Mouse (Mus musculus) stomach, embryonic 15.5 days (tissue): ENCODE measurements around the gene Upk2. TPM values are rescaled to one million over a fixed set of nuclear protein-coding genes. Genes with fewer than 3 reads are reported as not detected.

Experiments used
- ATAC-seq: fragments of 200-750 bp; cut with Nextera tagmentation; 2 replicates; pipeline ENCODE4 v1.8.0; 2017; ENCODE audit warnings: low read depth, moderate number of reproducible peaks, moderate TSS enrichment; ENCODE audit not compliant: insufficient read depth, low FRiP score
- H3K27ac ChIP-seq: fragments of 300-500 bp; sonication (generic); 2 replicates; pipeline ENCODE4 v1.5.1; 2015; ENCODE audit warnings: mild to moderate bottlenecking, inconsistent platforms
- H3K27me3 ChIP-seq: fragments of 300-500 bp; sonication (generic); replicated peaks from 2 replicates; pipeline ENCODE4 v1.6.1; 2015; ENCODE audit warnings: inconsistent platforms
- H3K36me3 ChIP-seq: fragments of 300-500 bp; sonication (generic); 2 replicates; pipeline ENCODE4 v1.6.1; 2015; ENCODE audit warnings: inconsistent platforms
- H3K4me1 ChIP-seq: fragments of 300-500 bp; sonication (generic); 2 replicates; pipeline ENCODE4 v1.6.1; 2015; ENCODE audit warnings: inconsistent platforms
- H3K4me2 ChIP-seq: fragments of 300-500 bp; sonication (generic); 2 replicates; pipeline ENCODE4 v1.6.1; 2015; ENCODE audit warnings: mild to moderate bottlenecking, inconsistent platforms
- H3K4me3 ChIP-seq: fragments of 300-500 bp; sonication (generic); replicated peaks from 2 replicates; pipeline ENCODE4 v1.5.1; 2015; ENCODE audit warnings: inconsistent platforms
- H3K9ac ChIP-seq: fragments of 300-500 bp; sonication (generic); 2 replicates; pipeline ENCODE4 v1.6.1; 2015; ENCODE audit warnings: inconsistent platforms
- H3K9me3 ChIP-seq: fragments of 300-500 bp; sonication (generic); 2 replicates; pipeline ENCODE4 v1.6.1; 2016; ENCODE audit warnings: inconsistent platforms
- WGBS: fragments of 180-500 bp; shearing (Covaris S2); methylation state at CpG from one replicate; pipeline ENCODE4 v1.1.7; 2015; 5-methylcytosine and 5-hydroxymethylcytosine counted together
- polyA plus RNA-seq: library from polyadenylated mRNA; unstranded; fragments of >200 nt; fragmentation: Nextera tagmentation; extraction: Ambion mirVana; gene quantifications from 2 replicates; pipeline ENCODE4 v1.2.1, GENCODE M21; 2015

The Upk2 gene
- polyA plus RNA-seq, 1 experiment from 2014 or later: 26.2 TPM

- no peak overlapping the region for H3K9ac ChIP-seq
- no peaks in the 10 kb centered on the region; the same call in 1 of the 2 replicates for H3K36me3 ChIP-seq
- ATAC-seq: no peak
- peak overlapping the region; percentile 62 for H3K27ac ChIP-seq
- peak overlapping the region; percentile 11; the same call in 1 of the 2 replicates for H3K4me2 ChIP-seq
- no peak overlapping the region for H3K4me3 ChIP-seq
- WGBS: 35% methylated on average over 9 of the region's 9 CpGs
- peaks cover 95% of the 10 kb centered on the region for H3K4me1 ChIP-seq
- no peaks in the 10 kb centered on the region for H3K27me3 ChIP-seq
- H3K9me3 ChIP-seq: no peaks in the 10 kb centered on the region
These were observed 40.4 kb upstream of the Upk2 start for GRCm38 (mm10) chr9:44494863-44495809.

- WGBS: 25% methylated on average over 11 of the region's 11 CpGs
- H3K4me1 ChIP-seq: peaks cover 95% of the 10 kb centered on the region
These were observed 39.6 kb upstream of the Upk2 start for GRCm38 (mm10) chr9:44494261-44494862.

GRCm38 (mm10) chr9:44492631-44493461 is 38.1 kb upstream of the Upk2 start:
- no peak overlapping the region for H3K9ac ChIP-seq
- 69% methylated on average over 17 of the region's 17 CpGs for WGBS

More at GRCm38 (mm10) chr9:44494261-44494862, 39.6 kb upstream of the Upk2 start:
- no peak for ATAC-seq
- Histone ChIP-seq H3K36me3 (no peaks in the 10 kb centered on the region; the same call in 1 of the 2 replicates), H3K27ac (peak overlapping the region; percentile 62), H3K9me3 (no peaks in the 10 kb centered on the region), H3K4me2 (peak overlapping the region; percentile 11; the same call in 1 of the 2 replicates), H3K4me3 (no peak overlapping the region), H3K27me3 (no peaks in the 10 kb centered on the region), H3K9ac (no peak overlapping the region)

GRCm38 (mm10) chr9:44491351-44491750 is 36.6 kb upstream of the Upk2 start:
- H3K9ac ChIP-seq: no peak overlapping the region
- H3K4me1 ChIP-seq: peaks cover 98% of the 10 kb centered on the region

More at GRCm38 (mm10) chr9:44492631-44493461, 38.1 kb upstream of the Upk2 start:
- Histone ChIP-seq H3K36me3 (no peaks in the 10 kb centered on the region; the same call in 1 of the 2 replicates), H3K27me3 (no peaks in the 10 kb centered on the region), H3K4me1 (peaks cover 98% of the 10 kb centered on the region), H3K4me2 (peak overlapping the region; percentile 8; the same call in 1 of the 2 replicates), H3K9me3 (no peaks in the 10 kb centered on the region), H3K4me3 (no peak overlapping the region), H3K27ac (no peak overlapping the region)
- ATAC-seq: no peak

DNA sequence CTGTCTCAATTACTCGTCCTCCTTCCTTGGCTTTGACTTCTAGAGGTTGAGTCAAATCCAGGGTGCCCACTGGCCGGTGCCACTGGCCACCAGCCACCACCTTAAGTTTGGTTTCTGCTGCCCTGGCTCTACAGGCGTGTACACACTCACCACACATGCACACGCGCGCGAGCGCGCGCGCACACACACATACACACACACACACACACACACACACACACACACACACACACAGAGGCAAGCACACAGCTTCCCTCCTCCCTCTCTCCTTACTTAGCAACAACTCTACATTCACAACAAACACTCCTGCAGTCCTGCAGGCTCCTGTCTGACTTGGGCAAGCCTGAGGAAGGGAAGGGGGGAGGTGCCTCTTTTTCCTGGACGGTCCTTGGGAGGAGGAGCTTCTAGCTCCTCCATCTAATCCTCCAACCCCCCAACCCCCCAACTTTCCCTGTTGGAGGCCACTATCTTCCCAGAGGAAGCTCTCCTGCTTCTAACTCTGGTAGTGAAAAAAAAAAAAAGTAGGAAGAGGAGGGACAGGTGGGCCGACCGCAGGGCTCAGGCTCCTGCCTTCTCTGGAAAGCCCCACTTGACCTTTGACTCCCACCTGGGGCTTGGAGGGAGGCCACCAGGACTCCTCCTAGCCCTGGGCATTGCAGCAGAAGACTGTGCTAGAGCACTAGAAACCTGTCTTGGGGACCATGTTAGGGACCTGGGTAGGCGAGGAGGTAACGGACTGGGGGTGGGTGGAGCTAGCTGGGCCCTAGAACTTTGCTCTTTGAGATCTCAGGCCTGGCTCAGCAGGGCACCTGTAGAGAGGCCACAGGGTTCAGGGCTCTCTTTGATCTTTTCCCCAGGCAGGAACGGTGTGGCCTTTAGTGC is 35.6 kb upstream of the Upk2 start:
- H3K9me3 ChIP-seq: no peaks in the 10 kb centered on the region
- H3K4me2 ChIP-seq: peak overlapping the region; percentile 69
- no peak overlapping the region for H3K9ac ChIP-seq
- peaks cover 98% of the 10 kb centered on the region for H3K4me1 ChIP-seq
- 22% methylated on average over 17 of the region's 17 CpGs for WGBS
- peak overlapping the region; percentile 96 for H3K4me3 ChIP-seq
- no peaks in the 10 kb centered on the region for H3K27me3 ChIP-seq
- no peak for ATAC-seq
- no peaks in the 10 kb centered on the region; the same call in 1 of the 2 replicates for H3K36me3 ChIP-seq
- peak overlapping the region; percentile 97 for H3K27ac ChIP-seq

More at GRCm38 (mm10) chr9:44491351-44491750, 36.6 kb upstream of the Upk2 start:
- no peaks in the 10 kb centered on the region; the same call in 1 of the 2 replicates for H3K36me3 ChIP-seq
- H3K4me3 ChIP-seq: no peak overlapping the region
- 0 out of 2 replicates have a peak overlapping the region, but pooled peaks have one; percentile 69 for H3K4me2 ChIP-seq
- no peaks in the 10 kb centered on the region for H3K9me3 ChIP-seq
- peak overlapping the region; percentile 97 for H3K27ac ChIP-seq
- 79% methylated on average over 10 of the region's 10 CpGs for WGBS
- ATAC-seq: no peak
- H3K27me3 ChIP-seq: no peaks in the 10 kb centered on the region

DNA sequence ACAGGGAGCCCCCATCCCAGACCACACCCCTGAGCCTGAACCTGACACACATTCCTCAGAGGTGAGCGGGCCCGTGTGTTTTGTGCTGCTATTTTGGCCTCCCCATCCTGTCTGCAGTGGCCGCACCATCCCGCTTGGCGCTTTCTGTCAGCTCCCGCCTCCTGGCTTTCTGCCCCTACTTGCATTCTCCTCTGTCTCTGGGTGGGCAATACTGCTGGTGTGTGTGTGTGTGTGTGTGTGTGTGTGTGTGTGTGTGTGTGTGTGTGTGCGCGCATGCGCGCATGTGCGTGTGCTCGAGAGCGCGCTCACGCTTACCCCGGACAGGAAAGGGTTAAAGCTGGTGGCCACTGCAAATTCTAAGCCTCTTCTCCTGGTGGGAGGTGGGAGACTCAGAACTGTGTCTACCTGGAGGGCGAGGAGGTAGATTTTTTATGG is 34.9 kb upstream of the Upk2 start:
- no peaks in the 10 kb centered on the region for H3K9me3 ChIP-seq
- H3K36me3 ChIP-seq: no peaks in the 10 kb centered on the region; the same call in 1 of the 2 replicates
- H3K27ac ChIP-seq: peak overlapping the region; percentile 97
- ATAC-seq: no peak
- H3K27me3 ChIP-seq: no peaks in the 10 kb centered on the region
- peaks cover 98% of the 10 kb centered on the region for H3K4me1 ChIP-seq
- WGBS: 18% methylated on average over 17 of the region's 17 CpGs
- H3K4me3 ChIP-seq: peak overlapping the region; percentile 96
- peak overlapping the region; percentile 69 for H3K4me2 ChIP-seq
- no peak overlapping the region for H3K9ac ChIP-seq

- Histone ChIP-seq H3K4me1 (peaks cover 98% of the 10 kb centered on the region), H3K27ac (peak overlapping the region; percentile 97), H3K9ac (0 out of 2 replicates have a peak overlapping the region, but pooled peaks have one; percentile 4), H3K27me3 (no peaks in the 10 kb centered on the region), H3K4me2 (peak overlapping the region; percentile 69), H3K36me3 (no peaks in the 10 kb centered on the region; the same call in 1 of the 2 replicates), H3K9me3 (no peaks in the 10 kb centered on the region), H3K4me3 (peak overlapping the region; percentile 96)
- under 1% methylated on average over 5 of the region's 5 CpGs for WGBS
- peak; percentile 19; the same call in 1 of the 2 replicates for ATAC-seq
These were observed 34.1 kb upstream of the Upk2 start for GRCm38 (mm10) chr9:44488855-44489381.

DNA sequence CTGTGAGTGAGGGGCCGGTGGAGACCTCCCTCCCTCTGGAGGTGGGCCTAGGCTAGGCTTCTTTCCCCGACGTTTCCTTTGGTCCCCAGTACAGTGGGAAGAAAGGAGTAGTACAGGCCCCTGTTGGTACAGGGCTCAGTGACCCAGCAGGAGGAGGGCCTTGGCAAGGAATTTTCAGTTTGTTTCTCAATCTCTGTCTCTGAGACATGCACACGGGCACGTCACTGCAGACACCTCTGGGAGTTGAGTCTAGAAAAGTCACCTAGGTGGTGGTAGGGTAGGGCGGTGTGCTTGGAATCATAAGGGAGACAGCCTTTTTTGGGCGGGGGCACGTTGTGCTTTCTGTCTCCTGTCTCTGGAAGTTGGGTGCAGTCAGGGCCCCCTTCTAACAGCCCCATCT is 33.6 kb upstream of the Upk2 start:
- no peaks in the 10 kb centered on the region for H3K9me3 ChIP-seq
- peaks cover 94% of the 10 kb centered on the region for H3K4me1 ChIP-seq
- peak overlapping the region; percentile 69 for H3K4me2 ChIP-seq
- H3K36me3 ChIP-seq: no peaks in the 10 kb centered on the region; the same call in 1 of the 2 replicates
- WGBS: 23% methylated on average over 8 of the region's 8 CpGs
- no peak for ATAC-seq
- H3K9ac ChIP-seq: no peak overlapping the region
- H3K4me3 ChIP-seq: peak overlapping the region; percentile 96; the same call in 1 of the 2 replicates
- no peaks in the 10 kb centered on the region for H3K27me3 ChIP-seq
- peak overlapping the region; percentile 97 for H3K27ac ChIP-seq

DNA sequence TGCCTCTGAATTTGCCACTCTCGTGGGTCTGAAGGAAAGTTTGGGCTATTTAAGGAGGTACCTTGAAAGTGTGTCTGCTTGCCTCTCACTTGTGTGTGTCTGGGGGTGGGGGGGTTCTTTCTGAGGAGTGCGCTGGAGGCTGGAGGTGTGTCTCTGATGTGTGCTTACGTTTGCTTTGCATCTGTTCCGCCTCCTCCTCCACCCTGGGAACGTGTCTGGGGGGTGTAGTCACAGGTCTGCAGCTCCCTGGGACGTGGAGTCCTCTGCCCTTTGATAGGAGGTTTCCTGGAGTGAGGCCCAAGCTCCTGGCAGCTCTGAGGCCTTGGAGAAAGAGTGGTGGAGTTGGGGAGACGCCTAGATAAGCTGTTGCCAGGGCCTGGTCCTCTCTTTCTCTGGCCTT is 32.7 kb upstream of the Upk2 start:
- Histone ChIP-seq H3K4me1 (peaks cover 84% of the 10 kb centered on the region), H3K27ac (peak overlapping the region; percentile 97), H3K4me2 (peak overlapping the region; percentile 69), H3K36me3 (no peaks in the 10 kb centered on the region; the same call in 1 of the 2 replicates), H3K9me3 (no peaks in the 10 kb centered on the region), H3K27me3 (no peaks in the 10 kb centered on the region), H3K9ac (no peak overlapping the region), H3K4me3 (peak overlapping the region; percentile 96)
- WGBS: 11% methylated on average over 7 of the region's 7 CpGs
- peak; percentile 37 for ATAC-seq

GRCm38 (mm10) chr9:44486741-44487421 is 32.1 kb upstream of the Upk2 start:
- H3K9ac ChIP-seq: no peak overlapping the region
- H3K4me2 ChIP-seq: peak overlapping the region; percentile 69
- H3K4me1 ChIP-seq: peaks cover 85% of the 10 kb centered on the region
- ATAC-seq: no peak
- no peaks in the 10 kb centered on the region for H3K27me3 ChIP-seq
- no peaks in the 10 kb centered on the region; the same call in 1 of the 2 replicates for H3K36me3 ChIP-seq
- H3K9me3 ChIP-seq: no peaks in the 10 kb centered on the region
- peak overlapping the region; percentile 96 for H3K4me3 ChIP-seq
- WGBS: 11% methylated on average over 15 of the region's 15 CpGs
- peak overlapping the region; percentile 97 for H3K27ac ChIP-seq
